Mouse (Mus musculus): ENCODE measurements around the gene Klk10. TPM values are rescaled to one million over a fixed set of nuclear protein-coding genes. Genes with fewer than 3 reads are reported as not detected.
A peak's percentile ranks its signal among the peaks of the same experiment; 100 is the strongest.

Gene Klk10
- polyA plus RNA-seq, 1 experiment from 2014 or later: 0.21 TPM

- Histone ChIP-seq H3K36me3 (ENCODE audit: control insufficient read depth, insufficient read depth, low read length) (no peaks in the 10 kb centered on the region), H3K9me3 (ENCODE audit: control insufficient read depth, low read length) (no peaks in the 10 kb centered on the region), H3K4me1 (ENCODE audit: control insufficient read depth, insufficient read depth, low read depth, low read length) (no peaks in the 10 kb centered on the region), H3K4me3 (ENCODE audit: low read length) (no peak overlapping the region), H3K9ac (ENCODE audit: low read depth, low read length) (no peak overlapping the region), H3K27me3 (replicated peaks; ENCODE audit: control insufficient read depth, insufficient read depth, low read length) (no peaks in the 10 kb centered on the region), H3K4me2 (ENCODE audit: low read length) (no peak overlapping the region), H3K27ac (ENCODE audit: low read depth, low read length) (no peak overlapping the region)
- ATAC-seq: no peak
- 51% methylated on average over 6 of the region's 6 CpGs for WGBS
Observed at GRCm38 (mm10) chr7:43774802-43775201, 6.0 kb upstream of the Klk10 start.

GRCm38 (mm10) chr7:43775311-43776057 is 5.4 kb upstream of the Klk10 start:
- ATAC-seq: no peak
- Histone ChIP-seq H3K9me3 (ENCODE audit: control insufficient read depth, low read length) (no peaks in the 10 kb centered on the region), H3K4me2 (ENCODE audit: low read length) (no peak overlapping the region), H3K4me1 (ENCODE audit: control insufficient read depth, insufficient read depth, low read depth, low read length) (no peaks in the 10 kb centered on the region), H3K36me3 (ENCODE audit: control insufficient read depth, insufficient read depth, low read length) (no peaks in the 10 kb centered on the region), H3K27me3 (replicated peaks; ENCODE audit: control insufficient read depth, insufficient read depth, low read length) (no peaks in the 10 kb centered on the region), H3K27ac (ENCODE audit: low read depth, low read length) (no peak overlapping the region), H3K4me3 (ENCODE audit: low read length) (no peak overlapping the region), H3K9ac (ENCODE audit: low read depth, low read length) (no peak overlapping the region)
- 50% methylated on average over 7 of the region's 7 CpGs for WGBS

GRCm38 (mm10) chr7:43776506-43776905 is 4.3 kb upstream of the Klk10 start:
- Histone ChIP-seq H3K36me3 (ENCODE audit: control insufficient read depth, insufficient read depth, low read length) (no peaks in the 10 kb centered on the region), H3K4me2 (ENCODE audit: low read length) (no peak overlapping the region), H3K9me3 (ENCODE audit: control insufficient read depth, low read length) (no peaks in the 10 kb centered on the region), H3K4me3 (ENCODE audit: low read length) (no peak overlapping the region), H3K27ac (ENCODE audit: low read depth, low read length) (no peak overlapping the region), H3K9ac (ENCODE audit: low read depth, low read length) (no peak overlapping the region), H3K4me1 (ENCODE audit: control insufficient read depth, insufficient read depth, low read depth, low read length) (no peaks in the 10 kb centered on the region), H3K27me3 (replicated peaks; ENCODE audit: control insufficient read depth, insufficient read depth, low read length) (no peaks in the 10 kb centered on the region)
- no peak for ATAC-seq
- WGBS: 88% methylated on average over 5 of the region's 5 CpGs

GRCm38 (mm10) chr7:43777423-43777822 is 3.4 kb upstream of the Klk10 start:
- Histone ChIP-seq H3K4me3 (ENCODE audit: low read length) (no peak overlapping the region), H3K36me3 (ENCODE audit: control insufficient read depth, insufficient read depth, low read length) (no peaks in the 10 kb centered on the region), H3K27ac (ENCODE audit: low read depth, low read length) (no peak overlapping the region), H3K4me1 (ENCODE audit: control insufficient read depth, insufficient read depth, low read depth, low read length) (peaks cover 2% of the 10 kb centered on the region; the same call in 1 of the 2 replicates), H3K27me3 (replicated peaks; ENCODE audit: control insufficient read depth, insufficient read depth, low read length) (no peaks in the 10 kb centered on the region), H3K9me3 (ENCODE audit: control insufficient read depth, low read length) (no peaks in the 10 kb centered on the region), H3K9ac (ENCODE audit: low read depth, low read length) (no peak overlapping the region), H3K4me2 (ENCODE audit: low read length) (no peak overlapping the region)
- no peak for ATAC-seq
- 87% methylated on average over 12 of the region's 12 CpGs for WGBS

- H3K27ac ChIP-seq (ENCODE audit: low read depth, low read length): no peak overlapping the region
- no peak for ATAC-seq
Observed at GRCm38 (mm10) chr7:43778176-43778970, 2.5 kb upstream of the Klk10 start.

GRCm38 (mm10) chr7:43780241-43780640 is 594 bp upstream of the Klk10 start:
- no peak overlapping the region for H3K4me2 ChIP-seq (ENCODE audit: low read length)
- H3K9ac ChIP-seq (ENCODE audit: low read depth, low read length): no peak overlapping the region
- no peaks in the 10 kb centered on the region for H3K36me3 ChIP-seq (ENCODE audit: control insufficient read depth, insufficient read depth, low read length)
- H3K27ac ChIP-seq (ENCODE audit: low read depth, low read length): no peak overlapping the region
- H3K4me3 ChIP-seq (ENCODE audit: low read length): no peak overlapping the region
- H3K27me3 ChIP-seq (replicated peaks; ENCODE audit: control insufficient read depth, insufficient read depth, low read length): no peaks in the 10 kb centered on the region
- peaks cover 5% of the 10 kb centered on the region; the same call in 1 of the 2 replicates for H3K4me1 ChIP-seq (ENCODE audit: control insufficient read depth, insufficient read depth, low read depth, low read length)
- no peaks in the 10 kb centered on the region for H3K9me3 ChIP-seq (ENCODE audit: control insufficient read depth, low read length)
- 74% methylated on average over 6 of the region's 6 CpGs for WGBS
- no peak for ATAC-seq

More at GRCm38 (mm10) chr7:43778176-43778970, 2.5 kb upstream of the Klk10 start:
- H3K9ac ChIP-seq (ENCODE audit: low read depth, low read length): no peak overlapping the region
- no peaks in the 10 kb centered on the region for H3K27me3 ChIP-seq (replicated peaks; ENCODE audit: control insufficient read depth, insufficient read depth, low read length)
- H3K4me2 ChIP-seq (ENCODE audit: low read length): no peak overlapping the region
- no peak overlapping the region for H3K4me3 ChIP-seq (ENCODE audit: low read length)
- H3K4me1 ChIP-seq (ENCODE audit: control insufficient read depth, insufficient read depth, low read depth, low read length): peaks cover 5% of the 10 kb centered on the region; the same call in 1 of the 2 replicates
- 88% methylated on average over 10 of the region's 10 CpGs for WGBS
- H3K9me3 ChIP-seq (ENCODE audit: control insufficient read depth, low read length): no peaks in the 10 kb centered on the region
- H3K36me3 ChIP-seq (ENCODE audit: control insufficient read depth, insufficient read depth, low read length): no peaks in the 10 kb centered on the region

- 92% methylated on average over 11 of the region's 11 CpGs for WGBS
- Histone ChIP-seq H3K4me2 (ENCODE audit: low read length) (no peak overlapping the region), H3K4me1 (ENCODE audit: control insufficient read depth, insufficient read depth, low read depth, low read length) (peaks cover 5% of the 10 kb centered on the region; the same call in 1 of the 2 replicates)
Observed at GRCm38 (mm10) chr7:43781541-43781940, 706 bp downstream of the Klk10 start.

GRCm38 (mm10) chr7:43782275-43783265 is 1.7 kb downstream of the Klk10 start:
- H3K4me1 ChIP-seq (ENCODE audit: control insufficient read depth, insufficient read depth, low read depth, low read length): peaks cover 5% of the 10 kb centered on the region; the same call in 1 of the 2 replicates
- H3K4me2 ChIP-seq (ENCODE audit: low read length): peak overlapping the region; percentile 76
- no peaks in the 10 kb centered on the region for H3K27me3 ChIP-seq (replicated peaks; ENCODE audit: control insufficient read depth, insufficient read depth, low read length)
- H3K36me3 ChIP-seq (ENCODE audit: control insufficient read depth, insufficient read depth, low read length): no peaks in the 10 kb centered on the region
- H3K27ac ChIP-seq (ENCODE audit: low read depth, low read length): no peak overlapping the region
- peak overlapping the region; percentile 65 for H3K9ac ChIP-seq (ENCODE audit: low read depth, low read length)
- WGBS: 8% methylated on average over 36 of the region's 36 CpGs
- ATAC-seq: peak; percentile 69
- no peaks in the 10 kb centered on the region for H3K9me3 ChIP-seq (ENCODE audit: control insufficient read depth, low read length)
- peak overlapping the region; percentile 37 for H3K4me3 ChIP-seq (ENCODE audit: low read length)

More at GRCm38 (mm10) chr7:43781541-43781940, 706 bp downstream of the Klk10 start:
- Histone ChIP-seq H3K9me3 (ENCODE audit: control insufficient read depth, low read length) (no peaks in the 10 kb centered on the region), H3K27me3 (replicated peaks; ENCODE audit: control insufficient read depth, insufficient read depth, low read length) (no peaks in the 10 kb centered on the region), H3K9ac (ENCODE audit: low read depth, low read length) (no peak overlapping the region), H3K36me3 (ENCODE audit: control insufficient read depth, insufficient read depth, low read length) (no peaks in the 10 kb centered on the region), H3K27ac (ENCODE audit: low read depth, low read length) (no peak overlapping the region), H3K4me3 (ENCODE audit: low read length) (no peak overlapping the region)
- ATAC-seq: no peak

Data from hindbrain, embryonic 16.5 days (tissue).